Mouse (Mus musculus) heart, adult 2 months (tissue): ENCODE data around the gene Rnf126.

Experiments used
- CTCF ChIP-seq: fragments of 200-600 bp; IDR thresholded peaks from 2 replicates; pipeline ENCODE4 v1.8.1; 2022; ENCODE audit warnings: antibody characterized with exemption, mild to moderate bottlenecking, moderate library complexity
- POLR2A ChIP-seq: fragments of 200-500 bp; IDR thresholded peaks from 2 replicates; pipeline ENCODE4 v1.6.1; 2011; ENCODE audit warnings: mild to moderate bottlenecking, low read depth, low read length, control low read depth; ENCODE audit not compliant: insufficient read depth

GRCm38 (mm10) chr10:79733847-79734246, 32.9 kb downstream of the Rnf126 start:
- TF ChIP-seq POLR2A: no peak
- TF ChIP-seq CTCF: no peak
